Mouse (Mus musculus) G1E-ER4 (cell line): ENCODE data around the gene Tmem132d. TPM values are rescaled to one million over a fixed set of nuclear protein-coding genes. Genes with fewer than 3 reads are reported as not detected.

Source experiments
- GATA1 ChIP-seq: IDR thresholded peaks from one replicate; pipeline ENCODE4 v1.8.0; 2012; ENCODE audit warnings: low read length, inconsistent platforms
- polyA plus RNA-seq: library from polyadenylated mRNA; stranded (reverse); fragments of >175 nt; gene quantifications from 2 replicates; pipeline ENCODE4 v1.2.3, GENCODE M21; 2012

The Tmem132d gene
- polyA plus RNA-seq, 1 experiment, result not detected

DNA sequence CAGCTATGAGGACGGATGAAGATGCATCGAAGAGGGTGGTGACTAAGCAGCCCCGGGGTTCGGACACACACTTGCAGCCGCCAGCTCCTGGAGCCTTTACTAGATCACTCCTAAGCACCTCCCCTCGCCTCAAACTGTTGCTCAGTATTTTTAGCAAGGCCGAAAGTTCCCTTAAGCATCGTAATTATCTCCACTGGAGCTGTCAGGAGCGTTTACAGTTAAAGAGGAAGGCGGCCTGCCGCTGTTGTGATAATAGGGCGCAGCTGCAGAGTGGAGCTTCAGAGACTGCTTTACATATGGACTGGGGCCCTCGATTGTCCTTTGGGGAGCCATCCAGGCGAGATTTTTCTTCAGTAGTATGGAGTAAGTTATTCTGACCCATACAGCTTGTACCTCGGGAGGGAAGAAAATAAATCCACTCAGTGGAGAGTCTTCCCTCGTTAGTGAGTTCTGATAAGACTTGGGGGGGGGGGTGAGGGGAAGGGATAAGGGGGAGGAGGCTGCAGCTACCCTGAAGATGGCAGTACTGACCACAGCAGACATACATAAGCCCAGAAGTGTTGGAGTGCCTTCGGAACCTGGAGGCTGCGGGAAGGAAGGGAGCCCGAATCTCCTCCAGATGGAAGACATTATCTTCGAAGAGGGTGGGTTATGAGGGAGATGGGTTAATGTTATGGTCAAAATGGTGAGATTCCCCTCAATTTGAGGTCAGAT is 681.5 kb downstream of the Tmem132d start:
- no peak for TF ChIP-seq GATA1

DNA sequence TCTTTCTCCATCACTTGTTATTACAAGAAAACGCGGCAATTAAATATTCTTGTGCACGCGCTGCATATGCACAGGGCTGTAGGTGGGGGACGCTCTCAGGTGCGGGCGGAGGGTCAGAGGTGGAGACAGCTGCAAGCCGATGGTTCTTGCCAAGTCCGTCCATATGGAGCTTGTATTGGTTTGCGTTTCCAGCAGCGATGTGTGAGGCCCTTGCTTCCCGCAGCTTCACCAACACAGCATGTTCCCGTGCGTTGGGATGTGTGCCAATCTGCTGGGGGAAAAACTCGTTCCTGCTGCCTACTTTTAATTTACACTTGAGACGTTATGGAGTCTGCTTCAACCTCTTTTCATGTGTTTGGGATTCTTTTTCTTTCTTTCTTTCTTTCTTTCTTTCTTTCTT is 691.5 kb downstream of the Tmem132d start:
- TF ChIP-seq GATA1, result no peak

Other genes with a start within 250 kb of the Tmem132d start
- not detected in 2 replicates for gene Fzd10, start 167.8 kb upstream of the Tmem132d start, polyA plus RNA-seq